ENCODE assay signal across 13 mouse cellular contexts in the genomic region with DNA sequence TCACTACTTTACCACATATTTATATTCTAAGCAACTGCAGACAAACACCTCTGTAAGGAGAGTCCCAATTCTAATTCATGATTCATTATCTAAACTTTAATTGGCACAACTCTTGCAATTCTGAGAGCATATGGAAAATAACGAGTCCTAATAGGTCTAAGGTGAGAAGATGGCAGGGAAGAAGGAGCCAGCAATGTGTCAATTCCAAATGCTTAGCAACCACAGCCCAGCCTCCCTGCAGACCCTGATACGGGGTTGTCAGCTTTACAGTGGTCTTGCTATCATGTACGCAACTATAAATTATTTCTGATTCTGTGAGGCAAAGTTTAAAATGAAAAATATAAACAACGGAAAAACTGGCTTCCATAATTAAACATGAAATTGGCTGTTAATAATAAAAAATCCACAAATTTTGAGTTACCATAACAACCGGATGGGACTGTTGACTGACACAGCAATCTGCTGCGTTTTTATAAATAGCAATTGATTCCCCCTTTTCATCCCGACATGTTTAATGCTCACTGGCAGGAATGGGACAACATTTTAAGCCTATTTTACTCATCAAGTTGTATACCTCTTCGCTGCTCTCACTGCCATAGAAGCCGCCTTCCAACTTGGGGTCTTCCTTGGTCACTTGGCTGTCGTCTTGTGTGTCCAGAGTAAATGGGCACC.
"Had no signal": no experiment of that assay in that cellular context is flagged by ENCODE, and none has a peak within 500 bp of the region (broad histone marks: within the 10 kb centered on the region; RNA-seq: fewer than 3 reads in every experiment).

No protein-coding gene starts in this region.

- H3K27ac ChIP-seq: limb, embryonic 13.5 days; liver, embryonic 14.5 days; midbrain, embryonic 13.5 days; neural tube, embryonic 15.5 days; stomach, postnatal 0 days had no signal

- H3K9me3 ChIP-seq: limb, embryonic 13.5 days; midbrain, embryonic 13.5 days; neural tube, embryonic 15.5 days had no signal

- H3K9ac ChIP-seq: limb, embryonic 13.5 days; liver, embryonic 14.5 days; midbrain, embryonic 13.5 days; neural tube, embryonic 15.5 days had no signal

- H3K4me1 ChIP-seq: limb, embryonic 13.5 days; midbrain, embryonic 13.5 days; neural tube, embryonic 15.5 days had no signal

- ATAC-seq: midbrain, embryonic 13.5 days had no signal

- H3K4me2 ChIP-seq: limb, embryonic 13.5 days; midbrain, embryonic 13.5 days; neural tube, embryonic 15.5 days had no signal

- H3K36me3 ChIP-seq: limb, embryonic 13.5 days; midbrain, embryonic 13.5 days; neural tube, embryonic 15.5 days had no signal

- H3K27me3 ChIP-seq: limb, embryonic 13.5 days; midbrain, embryonic 13.5 days; neural tube, embryonic 15.5 days had no signal

- DNase-seq: kidney, adult 11 months; kidney, postnatal 10 days; kidney, postnatal 4 days; left cerebral cortex, postnatal 4 days; lung, adult 18-20 months; right cerebral cortex, adult 18-20 months; thymus, postnatal 4 days had no signal

- H3K4me3 ChIP-seq: limb, embryonic 13.5 days; midbrain, embryonic 13.5 days; myocyte; neural tube, embryonic 15.5 days had no signal
